Mouse (Mus musculus): Measurements from ENCODE around the gene Aox1.

Gene Aox1

GRCm38 (mm10) chr1:58065151-58065550, 35.4 kb downstream of the Aox1 start:
- DNase-seq (ENCODE audit: low spot score in 2 of 2): no peak

GRCm38 (mm10) chr1:58065606-58066005, 35.9 kb downstream of the Aox1 start:
- no peak for DNase-seq (ENCODE audit: low spot score in 2 of 2)

- DNase-seq (ENCODE audit: low spot score in 2 of 2): no peak
Measured at GRCm38 (mm10) chr1:58069181-58069580, 39.5 kb downstream of the Aox1 start.

- no peak for DNase-seq (ENCODE audit: low spot score in 2 of 2)
Measured at GRCm38 (mm10) chr1:58070091-58070490, 40.4 kb downstream of the Aox1 start.

- no peak for DNase-seq (ENCODE audit: low spot score in 2 of 2)
Measured at GRCm38 (mm10) chr1:58071006-58071405, 41.3 kb downstream of the Aox1 start.

- no peak for DNase-seq (ENCODE audit: low spot score in 2 of 2)
Measured at GRCm38 (mm10) chr1:58071509-58071908, 41.8 kb downstream of the Aox1 start.

GRCm38 (mm10) chr1:58072416-58072815, 42.7 kb downstream of the Aox1 start:
- no peak for DNase-seq (ENCODE audit: low spot score in 2 of 2)

- no peak for DNase-seq (ENCODE audit: low spot score in 2 of 2)
Measured at GRCm38 (mm10) chr1:58072991-58073730, 43.4 kb downstream of the Aox1 start.

GRCm38 (mm10) chr1:58074266-58074665, 44.5 kb downstream of the Aox1 start:
- no peak for DNase-seq (ENCODE audit: low spot score in 2 of 2)

- DNase-seq (ENCODE audit: low spot score in 2 of 2): no peak
Measured at GRCm38 (mm10) chr1:58077882-58078281, 48.2 kb downstream of the Aox1 start.

- no peak for DNase-seq (ENCODE audit: low spot score in 2 of 2)
Measured at GRCm38 (mm10) chr1:58078390-58078789, 48.7 kb downstream of the Aox1 start.

GRCm38 (mm10) chr1:58079689-58080088, 50.0 kb downstream of the Aox1 start:
- DNase-seq (ENCODE audit: low spot score in 2 of 2): no peak

GRCm38 (mm10) chr1:58080446-58080845, 50.7 kb downstream of the Aox1 start:
- DNase-seq (ENCODE audit: low spot score in 2 of 2): no peak

- DNase-seq (ENCODE audit: low spot score in 2 of 2): no peak
Measured at GRCm38 (mm10) chr1:58081356-58081755, 51.6 kb downstream of the Aox1 start.

GRCm38 (mm10) chr1:58089316-58089715, 59.6 kb downstream of the Aox1 start:
- no peak for DNase-seq (ENCODE audit: low spot score in 2 of 2)

GRCm38 (mm10) chr1:58090191-58090590, 60.5 kb downstream of the Aox1 start:
- DNase-seq (ENCODE audit: low spot score in 2 of 2): no peak

GRCm38 (mm10) chr1:58091213-58091612, 61.5 kb downstream of the Aox1 start:
- no peak for DNase-seq (ENCODE audit: low spot score in 2 of 2)

- DNase-seq (ENCODE audit: low spot score in 2 of 2): no peak
Measured at GRCm38 (mm10) chr1:58091992-58092560, 62.3 kb downstream of the Aox1 start.

GRCm38 (mm10) chr1:58097338-58097737, 67.6 kb downstream of the Aox1 start:
- DNase-seq (ENCODE audit: low spot score in 2 of 2): no peak

GRCm38 (mm10) chr1:58099119-58099518, 69.4 kb downstream of the Aox1 start:
- no peak for DNase-seq (ENCODE audit: low spot score in 2 of 2)

GRCm38 (mm10) chr1:58101531-58102146, 71.9 kb downstream of the Aox1 start:
- DNase-seq (ENCODE audit: low spot score in 2 of 2): no peak

GRCm38 (mm10) chr1:58102494-58102893, 72.8 kb downstream of the Aox1 start:
- DNase-seq (ENCODE audit: low spot score in 2 of 2): no peak

- no peak for DNase-seq (ENCODE audit: low spot score in 2 of 2)
Measured at GRCm38 (mm10) chr1:58105685-58106084, 76.0 kb downstream of the Aox1 start.

Measured in natural killer cell, adult 2 months (primary cell).